Mouse (Mus musculus): ENCODE measurements around the gene Klhl40.

Gene Klhl40

GRCm38 (mm10) chr9:121798887-121799520 is 21.6 kb downstream of the Klhl40 start:
- DNase-seq (ENCODE audit: low read depth, low spot score), result no peak
- no peaks in the 10 kb centered on the region for H3K36me3 ChIP-seq (ENCODE audit: control insufficient read depth, insufficient read depth, low read length, poor library complexity, severe bottlenecking)
- H3K27me3 ChIP-seq (ENCODE audit: control insufficient read depth, insufficient read depth, low read length, poor library complexity, severe bottlenecking), result no peaks in the 10 kb centered on the region

DNA sequence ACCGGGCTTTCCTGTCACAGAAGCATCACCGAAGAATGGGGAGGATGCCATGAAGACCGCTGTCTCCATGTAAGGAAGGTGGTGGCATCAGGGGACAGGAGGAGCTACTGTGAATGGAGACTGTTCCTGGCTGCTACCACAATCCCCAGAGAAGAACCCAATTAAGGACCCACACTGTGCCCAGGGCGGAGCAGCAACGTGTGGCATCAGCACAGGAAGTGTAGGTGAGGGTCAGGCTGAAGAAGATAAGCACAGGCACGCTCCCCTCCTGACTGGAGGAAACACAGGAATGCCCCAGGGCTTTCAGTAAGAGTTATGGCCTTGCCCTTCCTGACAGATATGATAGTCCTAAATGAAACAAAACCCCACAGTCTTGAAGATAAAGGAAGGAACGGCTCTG is 25.3 kb downstream of the Klhl40 start:
- Histone ChIP-seq H3K27me3 (ENCODE audit: control insufficient read depth, insufficient read depth, low read length, poor library complexity, severe bottlenecking) (no peaks in the 10 kb centered on the region), H3K36me3 (ENCODE audit: control insufficient read depth, insufficient read depth, low read length, poor library complexity, severe bottlenecking) (no peaks in the 10 kb centered on the region)
- no peak for DNase-seq (ENCODE audit: low read depth, low spot score)

GRCm38 (mm10) chr9:121807546-121807945 is 30.1 kb downstream of the Klhl40 start:
- no peaks in the 10 kb centered on the region for H3K36me3 ChIP-seq (ENCODE audit: control insufficient read depth, insufficient read depth, low read length, poor library complexity, severe bottlenecking)
- H3K27me3 ChIP-seq (ENCODE audit: control insufficient read depth, insufficient read depth, low read length, poor library complexity, severe bottlenecking), result no peaks in the 10 kb centered on the region
- DNase-seq (ENCODE audit: low read depth, low spot score), result no peak

GRCm38 (mm10) chr9:121807947-121808346 is 30.5 kb downstream of the Klhl40 start:
- no peak for DNase-seq (ENCODE audit: low read depth, low spot score)
- H3K36me3 ChIP-seq (ENCODE audit: control insufficient read depth, insufficient read depth, low read length, poor library complexity, severe bottlenecking), result no peaks in the 10 kb centered on the region
- no peaks in the 10 kb centered on the region for H3K27me3 ChIP-seq (ENCODE audit: control insufficient read depth, insufficient read depth, low read length, poor library complexity, severe bottlenecking)

- no peaks in the 10 kb centered on the region for H3K36me3 ChIP-seq (ENCODE audit: control insufficient read depth, insufficient read depth, low read length, poor library complexity, severe bottlenecking)
- no peaks in the 10 kb centered on the region for H3K27me3 ChIP-seq (ENCODE audit: control insufficient read depth, insufficient read depth, low read length, poor library complexity, severe bottlenecking)
- no peak for DNase-seq (ENCODE audit: low read depth, low spot score)
Measured at GRCm38 (mm10) chr9:121808511-121808910, 31.1 kb downstream of the Klhl40 start.

- no peak for DNase-seq (ENCODE audit: low read depth, low spot score)
- H3K36me3 ChIP-seq (ENCODE audit: control insufficient read depth, insufficient read depth, low read length, poor library complexity, severe bottlenecking), result no peaks in the 10 kb centered on the region
- no peaks in the 10 kb centered on the region for H3K27me3 ChIP-seq (ENCODE audit: control insufficient read depth, insufficient read depth, low read length, poor library complexity, severe bottlenecking)
Measured at GRCm38 (mm10) chr9:121810081-121810821, 32.8 kb downstream of the Klhl40 start.

- Histone ChIP-seq H3K27me3 (ENCODE audit: control insufficient read depth, insufficient read depth, low read length, poor library complexity, severe bottlenecking) (no peaks in the 10 kb centered on the region), H3K36me3 (ENCODE audit: control insufficient read depth, insufficient read depth, low read length, poor library complexity, severe bottlenecking) (no peaks in the 10 kb centered on the region)
- no peak for DNase-seq (ENCODE audit: low read depth, low spot score)
Measured at GRCm38 (mm10) chr9:121815183-121815582, 37.8 kb downstream of the Klhl40 start.

GRCm38 (mm10) chr9:121819073-121819770 is 41.8 kb downstream of the Klhl40 start:
- Histone ChIP-seq H3K36me3 (ENCODE audit: control insufficient read depth, insufficient read depth, low read length, poor library complexity, severe bottlenecking) (no peaks in the 10 kb centered on the region), H3K27me3 (ENCODE audit: control insufficient read depth, insufficient read depth, low read length, poor library complexity, severe bottlenecking) (no peaks in the 10 kb centered on the region)
- DNase-seq (ENCODE audit: low read depth, low spot score), result no peak

DNA sequence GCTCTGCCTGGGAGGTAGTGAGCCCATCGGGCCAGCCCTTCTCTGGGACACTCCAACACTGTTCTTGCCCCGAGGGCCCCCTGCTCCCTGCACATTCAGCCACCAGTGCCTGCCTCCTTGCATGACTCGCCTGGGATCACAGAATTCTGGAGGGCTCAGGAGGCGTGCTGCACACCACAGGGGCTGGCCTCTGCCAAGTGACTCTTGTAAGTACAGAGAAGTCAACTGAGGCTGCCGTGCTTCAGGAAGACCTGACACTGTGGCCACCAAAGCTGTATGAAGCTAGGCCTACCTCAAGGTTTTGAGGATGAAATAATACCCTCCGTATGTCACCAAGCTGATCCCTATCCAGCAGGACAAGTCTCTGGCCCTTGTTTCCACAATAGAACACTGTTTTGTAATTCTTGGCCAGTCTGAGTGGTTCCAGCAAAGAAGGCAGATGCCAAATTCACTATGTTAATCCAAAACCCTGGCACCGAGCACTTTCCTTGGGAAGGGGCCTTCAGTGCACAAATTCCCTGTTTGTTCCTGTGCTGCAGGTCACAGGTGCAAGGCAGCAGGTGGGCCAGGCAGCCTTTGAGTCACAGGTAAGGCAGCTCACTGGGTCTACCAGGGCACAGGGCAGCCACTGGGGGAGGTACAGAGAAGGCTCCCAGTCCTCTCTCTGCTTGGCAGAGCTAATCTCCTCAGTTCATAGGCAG is 42.5 kb downstream of the Klhl40 start:
- H3K36me3 ChIP-seq (ENCODE audit: control insufficient read depth, insufficient read depth, low read length, poor library complexity, severe bottlenecking), result no peaks in the 10 kb centered on the region
- DNase-seq (ENCODE audit: low read depth, low spot score), result no peak
- no peaks in the 10 kb centered on the region for H3K27me3 ChIP-seq (ENCODE audit: control insufficient read depth, insufficient read depth, low read length, poor library complexity, severe bottlenecking)

- Histone ChIP-seq H3K36me3 (ENCODE audit: control insufficient read depth, insufficient read depth, low read length, poor library complexity, severe bottlenecking) (no peaks in the 10 kb centered on the region), H3K27me3 (ENCODE audit: control insufficient read depth, insufficient read depth, low read length, poor library complexity, severe bottlenecking) (no peaks in the 10 kb centered on the region)
- no peak for DNase-seq (ENCODE audit: low read depth, low spot score)
Measured at GRCm38 (mm10) chr9:121820765-121821164, 43.4 kb downstream of the Klhl40 start.

- no peak for DNase-seq (ENCODE audit: low read depth, low spot score)
- Histone ChIP-seq H3K36me3 (ENCODE audit: control insufficient read depth, insufficient read depth, low read length, poor library complexity, severe bottlenecking) (no peaks in the 10 kb centered on the region), H3K27me3 (ENCODE audit: control insufficient read depth, insufficient read depth, low read length, poor library complexity, severe bottlenecking) (no peaks in the 10 kb centered on the region)
Measured at GRCm38 (mm10) chr9:121822585-121822991, 45.2 kb downstream of the Klhl40 start.

DNA sequence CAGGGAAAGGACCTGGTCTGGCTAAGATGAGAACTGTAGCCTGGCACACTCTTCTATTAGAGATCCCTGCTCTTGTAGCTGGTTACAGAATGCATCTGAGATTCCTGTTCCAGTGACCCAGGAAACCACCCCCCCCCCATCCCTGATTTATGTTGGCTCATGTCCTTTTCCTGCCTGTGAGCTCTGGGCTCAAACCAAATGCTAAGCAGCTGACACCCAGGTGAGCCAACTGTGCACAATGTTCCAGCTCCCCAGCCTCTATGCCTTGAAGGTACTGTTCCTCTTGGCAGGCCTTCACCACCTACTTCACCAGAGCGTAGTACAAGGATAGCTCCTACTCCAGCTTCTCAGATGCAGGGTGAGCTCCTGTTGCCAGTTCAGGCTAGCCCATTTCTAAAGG is 45.6 kb downstream of the Klhl40 start:
- Histone ChIP-seq H3K36me3 (ENCODE audit: control insufficient read depth, insufficient read depth, low read length, poor library complexity, severe bottlenecking) (no peaks in the 10 kb centered on the region), H3K27me3 (ENCODE audit: control insufficient read depth, insufficient read depth, low read length, poor library complexity, severe bottlenecking) (no peaks in the 10 kb centered on the region)
- DNase-seq (ENCODE audit: low read depth, low spot score), result no peak

GRCm38 (mm10) chr9:121823991-121824390 is 46.6 kb downstream of the Klhl40 start:
- DNase-seq (ENCODE audit: low read depth, low spot score), result no peak
- H3K36me3 ChIP-seq (ENCODE audit: control insufficient read depth, insufficient read depth, low read length, poor library complexity, severe bottlenecking), result no peaks in the 10 kb centered on the region
- no peaks in the 10 kb centered on the region for H3K27me3 ChIP-seq (ENCODE audit: control insufficient read depth, insufficient read depth, low read length, poor library complexity, severe bottlenecking)

DNA sequence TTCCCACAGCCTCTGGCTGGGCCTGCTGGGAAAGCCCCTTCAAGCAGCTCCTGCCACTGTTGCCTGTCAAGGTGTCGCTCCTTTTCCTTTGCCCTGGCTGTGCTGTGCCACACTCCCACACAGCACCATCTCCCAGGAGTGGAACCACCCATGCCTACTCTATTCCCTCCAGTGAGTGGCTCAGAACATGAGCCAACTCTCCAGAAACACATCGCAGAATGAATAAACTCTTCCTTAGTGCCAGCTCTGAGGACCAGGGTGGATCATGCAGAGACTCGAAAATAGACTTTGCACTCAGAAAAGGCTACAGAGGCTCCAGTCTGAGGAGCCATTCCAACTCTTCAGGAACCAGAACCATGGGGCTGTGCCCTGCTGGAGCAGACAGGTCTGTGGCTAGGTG is 48.9 kb downstream of the Klhl40 start:
- no peaks in the 10 kb centered on the region for H3K36me3 ChIP-seq (ENCODE audit: control insufficient read depth, insufficient read depth, low read length, poor library complexity, severe bottlenecking)
- DNase-seq (ENCODE audit: low read depth, low spot score), result no peak
- H3K27me3 ChIP-seq (ENCODE audit: control insufficient read depth, insufficient read depth, low read length, poor library complexity, severe bottlenecking), result no peaks in the 10 kb centered on the region

DNA sequence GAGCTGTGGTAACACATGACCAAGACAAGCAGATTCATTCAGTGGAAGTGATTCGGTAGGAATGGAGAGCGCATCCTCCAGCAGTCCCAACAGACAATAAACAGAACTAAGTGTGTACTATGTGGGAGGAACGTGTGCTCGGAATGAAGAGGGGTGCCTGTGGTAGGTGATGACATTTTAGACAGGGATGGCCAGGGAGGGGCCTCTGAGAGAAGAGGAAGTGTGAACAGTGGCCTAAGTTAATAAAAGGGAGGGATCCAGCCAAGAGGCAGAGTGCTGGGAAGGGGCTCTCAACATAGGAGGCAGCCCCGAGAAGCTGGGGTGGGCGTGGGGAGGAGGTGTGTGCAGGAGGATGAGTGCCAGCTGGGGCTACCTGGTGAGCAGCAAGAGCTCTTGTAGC is 50.9 kb downstream of the Klhl40 start:
- no peaks in the 10 kb centered on the region for H3K36me3 ChIP-seq (ENCODE audit: control insufficient read depth, insufficient read depth, low read length, poor library complexity, severe bottlenecking)
- no peaks in the 10 kb centered on the region for H3K27me3 ChIP-seq (ENCODE audit: control insufficient read depth, insufficient read depth, low read length, poor library complexity, severe bottlenecking)
- no peak for DNase-seq (ENCODE audit: low read depth, low spot score)

Measured in splenic B cell, adult 2 months (primary cell).